Mouse (Mus musculus) bone marrow macrophage, adult 2 months (primary cell): Measurements from ENCODE around the gene Svop.

Source experiments
- CTCF ChIP-seq: IDR thresholded peaks from 2 replicates; pipeline ENCODE4 v1.5.1; 2012; ENCODE audit warnings: low read depth, mild to moderate bottlenecking, low read length, moderate library complexity
- POLR2A ChIP-seq: IDR thresholded peaks from 2 replicates; pipeline ENCODE4 v1.6.1; 2012; ENCODE audit warnings: mild to moderate bottlenecking, low read depth, low read length, borderline replicate concordance

- TF ChIP-seq CTCF = no peak
- no peak for TF ChIP-seq POLR2A
These were observed 86.3 kb downstream of the Svop start for GRCm38 (mm10) chr5:114005100-114005499.
